In genomic region chrX:101849281-101849821, GRCm38 (mm10) we compare ENCODE assay signal across 8 mouse cellular contexts. TPM values are rescaled to one million over a fixed set of nuclear protein-coding genes. Genes with fewer than 3 reads are reported as not detected.
DNase-seq lines count a peak whose midpoint lies in the region; ATAC-seq and TF ChIP-seq lines count a peak whose summit lies in the region.

TSS of gene Nhsl2 (plus strand) at chrX:101849385.

- H3K27me3 ChIP-seq in E14TG2a.4 (ENCODE audit: insufficient read depth, low read length), result peaks cover 82% of the 10 kb centered on the region
- H3K27me3 ChIP-seq in forebrain, embryonic 13.5 days, result peaks cover 71% of the 10 kb centered on the region

- 21% methylated on average over 40 of the region's 58 CpGs for WGBS in forebrain, embryonic 13.5 days
- WGBS in lung, adult 2 months, result 24% methylated on average over 58 of the region's 58 CpGs

- H3K4me2 ChIP-seq in forebrain, embryonic 13.5 days, result peak within 1 kb of the TSS; percentile 74

- no peaks in the 10 kb centered on the region for H3K9me3 ChIP-seq in E14TG2a.4 (ENCODE audit: low read length)
- no peaks in the 10 kb centered on the region for H3K9me3 ChIP-seq in forebrain, embryonic 13.5 days (replicated peaks)

- TF ChIP-seq POLR2A in lung, adult 2 months (IDR thresholded peaks at IDR 0.05; ENCODE audit: borderline replicate concordance, extremely low read depth, low read depth, low read length), result no peak

- intact Hi-C loops in heart, postnatal 36 days (cut with DNase I), result no loop called here

- peak; percentile 18 for DNase-seq in brain, embryonic 18.5 days (ENCODE audit: low read depth, low spot score)
- DNase-seq in heart, postnatal 36 days, result peak; percentile 23
- DNase-seq in layer of hippocampus, adult 8-10 months (ENCODE audit: low spot score in 2 of 2), result peak in 1 of 2 experiments; percentile 2
- DNase-seq in lung, adult 2 months, result peak; percentile 12
- peak; percentile 36 for DNase-seq in urinary bladder, postnatal 14 days (ENCODE audit: low spot score)

- peak; percentile 93 for ATAC-seq in forebrain, embryonic 13.5 days
- no peak for ATAC-seq in neutrophil, adult 5-6 weeks (ENCODE audit: extremely low read depth, insufficient number of reproducible peaks, low FRiP score, poor library complexity, severe bottlenecking)

- no peak within 1 kb of the TSS for H3K27ac ChIP-seq in forebrain, embryonic 13.5 days

- peak within 1 kb of the TSS; percentile 61 for H3K9ac ChIP-seq in forebrain, embryonic 13.5 days

- H3K4me3 ChIP-seq in E14TG2a.4 (replicated peaks; ENCODE audit: low read length), result peak within 1 kb of the TSS; percentile 78
- peak within 1 kb of the TSS; percentile 53 for H3K4me3 ChIP-seq in forebrain, embryonic 13.5 days
- peak within 1 kb of the TSS; percentile 34 for H3K4me3 ChIP-seq in lung, adult 2 months (replicated peaks; ENCODE audit: extremely low read depth, low read depth, low read length)

- TF ChIP-seq CTCF in E14TG2a.4 (conservative IDR thresholded peaks at IDR 0.05; ENCODE audit: low read length), result no peak
- TF ChIP-seq CTCF in lung, adult 2 months (IDR thresholded peaks at IDR 0.05; ENCODE audit: insufficient read depth, low read length), result no peak

- H3K36me3 ChIP-seq in E14TG2a.4 (ENCODE audit: insufficient read depth, low read length), result no peaks in the 10 kb centered on the region
- H3K36me3 ChIP-seq in forebrain, embryonic 13.5 days (ENCODE audit: poor library complexity, severe bottlenecking), result no peaks in the 10 kb centered on the region

- H3K4me1 ChIP-seq in E14TG2a.4 (replicated peaks; ENCODE audit: low read depth, low read length), result peaks cover 8% of the 10 kb centered on the region; the same call in 1 of the 2 replicates
- no peaks in the 10 kb centered on the region for H3K4me1 ChIP-seq in forebrain, embryonic 13.5 days
- no peaks in the 10 kb centered on the region; the same call in 1 of the 2 replicates for H3K4me1 ChIP-seq in lung, adult 2 months (ENCODE audit: control insufficient read depth, insufficient read depth, low read length)

RNA-seq across cellular contexts. Expression of gene Nhsl2, which starts in this region (rescaled TPM):
- 6.2 and 7.0 TPM in 2 replicates for polyA plus RNA-seq in forebrain, embryonic 13.5 days (2015; fragmentation: Nextera tagmentation; extraction: Ambion mirVana)
- total RNA-seq in heart, postnatal 36 days (2021), result 1 to 10 TPM; 4.5 to 5.2 TPM
- 10 to 100 TPM; 37.4 to 52.7 (median 48.8) TPM for total RNA-seq in layer of hippocampus, adult 8-10 months (2022)
- polyA plus RNA-seq in lung, adult 2 months (2012; rRNA removed), result 4.3 and 4.8 TPM in 2 replicates
- total RNA-seq in neutrophil, adult 5-6 weeks (2017), result 16.6 and 19.9 TPM in 2 replicates
